Mouse (Mus musculus) ES-E14 (cell line): ENCODE data around the gene Gm28308. TPM values are rescaled to one million over a fixed set of nuclear protein-coding genes. Genes with fewer than 3 reads are reported as not detected.

ENCODE experiments used
- DNase-seq: peaks from one replicate; pipeline ENCODE4 v3.0.0-alpha.2; 2013; ENCODE audit warnings: low read depth, low spot score
- H3K27ac ChIP-seq: 2 replicates; pipeline ENCODE4 v1.5.1; 2012; ENCODE audit warnings: low read depth, mild to moderate bottlenecking, low read length, moderate library complexity, mixed read lengths; ENCODE audit not compliant: poor library complexity, insufficient read depth, severe bottlenecking
- H3K36me3 ChIP-seq: 2 replicates; pipeline ENCODE4 v1.6.1; 2012; ENCODE audit warnings: mild to moderate bottlenecking, low read length, moderate library complexity, mixed read lengths; ENCODE audit not compliant: control insufficient read depth, poor library complexity, insufficient read depth, severe bottlenecking
- H3K4me1 ChIP-seq, 2 experiments: fragments of 150-350 bp in 1 of 2; sonication (generic) in 1 of 2; 2 replicates each; pipeline ENCODE4 v1.6.1; 2012; ENCODE audit warnings: low read length in 2 of 2, mild to moderate bottlenecking in 1 of 2, mixed read lengths in 1 of 2; ENCODE audit not compliant: control insufficient read depth in 2 of 2, insufficient read depth in 2 of 2, poor library complexity in 1 of 2
- H3K4me3 ChIP-seq, 2 experiments: fragments of 150-350 bp in 1 of 2; sonication (generic) in 1 of 2; 2 replicates each; pipeline ENCODE4 v1.5.1; 2012; ENCODE audit warnings: low read length in 2 of 2, low read depth in 1 of 2, mild to moderate bottlenecking in 1 of 2, mixed read lengths in 1 of 2; ENCODE audit not compliant: insufficient read depth in 1 of 2, poor library complexity in 1 of 2, severe bottlenecking in 1 of 2
- H3K9ac ChIP-seq: 2 replicates; pipeline ENCODE4 v1.6.1; 2012; ENCODE audit warnings: low read depth, mild to moderate bottlenecking, low read length, mixed read lengths; ENCODE audit not compliant: poor library complexity, insufficient read depth, severe bottlenecking
- H3K9me3 ChIP-seq: fragments of 150-350 bp; sonication (generic); 2 replicates; pipeline ENCODE4 v1.6.1; 2012; ENCODE audit warnings: low read depth, mild to moderate bottlenecking, low read length; ENCODE audit not compliant: control insufficient read depth, insufficient read depth
- CHD2 ChIP-seq: IDR thresholded peaks from 2 replicates; pipeline ENCODE4 v1.6.1; 2014; ENCODE audit warnings: mild to moderate bottlenecking, low read depth, low read length, inconsistent platforms
- HCFC1 ChIP-seq: IDR thresholded peaks from 2 replicates; pipeline ENCODE4 v1.6.1; 2012; ENCODE audit warnings: low read length, inconsistent platforms, borderline replicate concordance; ENCODE audit not compliant: insufficient read depth
- MAFK ChIP-seq: IDR thresholded peaks from 2 replicates; pipeline ENCODE4 v1.6.1; 2014; ENCODE audit warnings: mild to moderate bottlenecking, low read depth, low read length, inconsistent platforms; ENCODE audit not compliant: insufficient read depth
- ZC3H11A ChIP-seq: IDR thresholded peaks from 2 replicates; pipeline ENCODE4 v1.6.1; 2012; ENCODE audit warnings: low read depth, mild to moderate bottlenecking, inconsistent platforms, low read length, borderline replicate concordance
- ZNF384 ChIP-seq: IDR thresholded peaks from 2 replicates; pipeline ENCODE4 v1.6.1; 2012; ENCODE audit warnings: low read depth, low read length, inconsistent platforms
- in situ Hi-C, 2 experiments: fragments of 600-800 bp; cut with MboI; formaldehyde crosslinking; loops; one replicate each; pipeline ENCODE4 v1.15.1; 2025; ENCODE audit warnings: low sequenced_read_pairs in 2 of 2, inconsistent platforms in 1 of 2; ENCODE audit not compliant: unreplicated experiment in 2 of 2
- total RNA-seq: library from RNA; depleted of rRNA; stranded (reverse); fragments of 300-350 nt; gene quantifications from 2 replicates; pipeline ENCODE4 v1.2.3, GENCODE M21; 2012

The Gm28308 gene
- total RNA-seq, 1 experiment: 0.31 TPM

DNA sequence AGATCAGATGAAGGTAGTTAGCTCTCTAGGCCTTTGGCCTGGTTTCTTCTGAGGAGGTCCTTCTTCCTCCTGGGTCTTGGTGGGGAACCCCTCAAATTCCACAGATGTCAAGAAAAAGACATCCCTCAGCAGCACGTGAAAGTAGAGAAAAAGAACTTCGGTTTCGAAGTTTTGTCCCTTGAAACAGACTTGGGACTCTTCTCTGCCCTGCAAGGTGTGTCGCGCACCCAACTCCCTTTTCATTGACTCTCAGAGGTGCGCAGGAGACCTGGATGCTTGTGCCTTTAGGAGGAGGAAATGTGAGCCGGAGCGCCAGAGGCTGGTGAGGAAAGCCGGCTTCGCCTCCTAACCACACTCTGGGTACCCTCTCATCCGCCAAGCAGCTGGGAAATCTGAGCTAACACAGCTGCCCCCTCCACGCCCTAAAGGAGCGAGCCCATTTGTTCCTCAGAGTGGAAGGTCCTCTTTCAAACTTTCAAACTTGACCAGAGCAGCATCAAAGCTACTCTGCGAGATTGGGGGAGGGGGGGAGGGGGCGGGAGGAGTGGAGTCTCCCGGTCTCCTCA is 62.7 kb downstream of the Gm28308 start:
- Histone ChIP-seq H3K4me3 (0 out of 4 replicates have a peak overlapping the region, but pooled peaks of 1 of the 2 experiments have one; percentile 19), H3K9me3 (no peaks in the 10 kb centered on the region), H3K36me3 (no peaks in the 10 kb centered on the region), H3K4me1 (peaks cover 0 to 3% of the 10 kb centered on the region in 2 experiments; a peak in 1 of 4 replicates), H3K27ac (no peak overlapping the region), H3K9ac (no peak overlapping the region; the same call in 1 of the 2 replicates)
- TF ChIP-seq ZNF384 (no peak), HCFC1 (no peak), ZC3H11A (no peak), MAFK (no peak), CHD2 (no peak)
- no peak for DNase-seq
- in situ Hi-C loops: no loop called here

DNA sequence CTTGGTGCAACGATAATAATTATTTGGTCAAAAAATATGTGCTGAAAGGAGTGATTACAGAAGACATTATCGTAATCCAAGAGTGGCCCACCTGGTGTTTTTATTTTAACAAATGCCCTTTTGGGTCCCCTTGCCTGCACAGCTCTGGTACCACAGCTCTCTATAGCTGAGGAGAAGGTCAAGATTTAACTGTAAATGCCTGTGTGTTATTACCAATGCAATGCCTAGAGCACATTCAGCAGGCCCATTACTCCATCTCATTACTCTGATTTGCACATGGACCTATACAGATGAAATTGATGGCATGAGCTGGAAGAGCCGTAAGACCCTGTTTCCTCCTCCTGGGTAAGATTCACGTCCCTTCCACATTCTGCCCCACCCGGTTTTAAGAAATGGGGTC is 74.0 kb downstream of the Gm28308 start:
- Histone ChIP-seq H3K9ac (no peak overlapping the region), H3K9me3 (no peaks in the 10 kb centered on the region), H3K4me1 (no peaks in the 10 kb centered on the region; a peak in 1 of 4 replicates), H3K36me3 (no peaks in the 10 kb centered on the region), H3K27ac (no peak overlapping the region), H3K4me3 (no peak overlapping the region)
- TF ChIP-seq ZNF384 (no peak), CHD2 (no peak), MAFK (no peak), ZC3H11A (no peak), HCFC1 (no peak)
- no peak for DNase-seq
- in situ Hi-C loops: no loop called here

DNA sequence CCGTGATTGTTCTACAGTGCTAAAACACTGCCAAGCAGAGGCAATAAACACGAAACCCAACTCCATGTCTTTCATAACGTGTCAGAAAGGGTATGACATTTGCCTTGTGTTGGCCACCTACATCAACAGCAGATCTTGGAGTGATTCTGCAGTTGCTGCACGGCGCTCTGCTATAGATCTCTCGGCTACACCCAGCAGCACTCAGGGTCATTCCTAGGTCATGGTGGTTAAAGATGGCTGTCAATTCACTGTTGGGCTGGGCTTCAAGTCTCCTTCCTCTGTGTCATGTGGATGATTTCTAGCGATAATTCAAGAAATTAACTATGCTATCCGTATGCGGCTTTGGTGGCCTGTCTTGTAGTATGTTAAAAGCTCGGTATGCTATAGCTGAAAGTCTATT is 74.6 kb downstream of the Gm28308 start:
- H3K4me1 ChIP-seq: no peaks in the 10 kb centered on the region; a peak in 1 of 4 replicates
- no peaks in the 10 kb centered on the region for H3K36me3 ChIP-seq
- in situ Hi-C loops: no loop called here
- TF ChIP-seq MAFK (no peak), CHD2 (no peak), HCFC1 (no peak), ZC3H11A (no peak), ZNF384 (no peak)
- no peak overlapping the region for H3K27ac ChIP-seq
- H3K9ac ChIP-seq: no peak overlapping the region
- H3K9me3 ChIP-seq: no peaks in the 10 kb centered on the region
- DNase-seq: no peak
- no peak overlapping the region for H3K4me3 ChIP-seq

DNA sequence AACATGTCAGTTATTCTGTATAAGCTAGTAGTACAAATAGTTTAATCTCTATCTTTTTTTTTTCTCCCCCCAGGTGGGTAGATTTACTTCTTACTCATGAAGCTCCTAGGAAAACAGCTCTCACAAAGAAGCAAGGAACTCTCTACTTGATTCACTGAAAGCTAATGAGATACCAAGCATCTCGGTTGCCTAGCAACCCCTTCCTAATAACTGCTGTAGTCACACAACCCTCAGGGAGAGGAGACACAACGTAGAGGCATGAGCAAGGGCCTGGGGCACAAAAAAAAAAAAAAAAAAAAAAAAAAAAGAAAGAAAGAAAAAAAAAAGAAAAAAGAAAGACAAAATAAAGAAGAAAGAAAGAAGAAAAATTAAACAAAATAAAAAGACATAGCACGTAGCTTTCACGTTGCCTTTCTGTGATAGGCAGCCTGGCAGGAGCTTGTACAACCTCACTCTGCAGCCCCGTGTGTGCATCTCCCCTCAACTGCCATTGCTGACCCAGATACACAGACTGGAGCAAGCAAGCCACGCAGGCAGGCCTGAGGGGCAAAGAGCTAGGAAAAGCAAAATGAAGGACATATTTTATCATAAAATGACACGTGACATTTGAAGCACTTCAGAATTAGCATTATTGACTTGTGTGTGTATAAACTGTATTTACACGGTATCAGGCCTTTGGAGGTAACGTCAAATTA is 75.2 kb downstream of the Gm28308 start:
- no peak overlapping the region for H3K27ac ChIP-seq
- in situ Hi-C loops: no loop called here
- H3K9ac ChIP-seq: no peak overlapping the region
- no peaks in the 10 kb centered on the region for H3K36me3 ChIP-seq
- TF ChIP-seq ZNF384 (0 out of 2 replicates have a peak, but pooled peaks have one; percentile 8), ZC3H11A (no peak), MAFK (no peak), HCFC1 (no peak), CHD2 (no peak)
- H3K4me1 ChIP-seq: no peaks in the 10 kb centered on the region; a peak in 1 of 4 replicates
- no peak for DNase-seq
- no peaks in the 10 kb centered on the region for H3K9me3 ChIP-seq
- H3K4me3 ChIP-seq: no peak overlapping the region
